Mouse (Mus musculus): ENCODE measurements around the gene Thop1.

DNA sequence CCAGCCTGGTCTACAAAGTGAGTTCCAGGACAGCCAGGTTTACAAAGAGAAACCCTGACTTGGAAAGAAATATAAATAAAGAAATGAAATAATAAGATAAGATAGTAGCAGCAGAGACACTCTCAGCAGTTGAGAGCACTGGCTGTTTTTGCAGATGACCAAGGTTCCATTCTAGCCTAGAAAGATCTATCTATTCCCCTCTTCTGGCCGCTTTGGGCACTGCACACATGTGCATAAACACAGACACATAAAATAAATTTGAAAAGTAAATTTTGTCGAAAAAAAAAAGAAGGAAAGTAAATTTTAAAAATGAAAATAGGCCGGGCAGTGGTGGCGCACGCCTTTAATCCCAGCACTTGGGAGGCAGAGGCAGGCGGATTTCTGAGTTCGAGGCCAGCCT, 33.6 kb upstream of the Thop1 start:
- TF ChIP-seq TCF12 (IDR thresholded peaks at IDR 0.05; ENCODE audit: insufficient read depth, poor library complexity, severe bottlenecking) (no peak), USF1 (IDR thresholded peaks at IDR 0.05; ENCODE audit: low read depth) (no peak), POLR2A (IDR thresholded peaks at IDR 0.05; ENCODE audit: insufficient read length, low read depth) (no peak), POLR2AphosphoS2 (IDR thresholded peaks at IDR 0.05; ENCODE audit: insufficient read length, low read depth) (no peak), E2F4 (IDR thresholded peaks at IDR 0.05; ENCODE audit: insufficient read depth) (no peak), CEBPB (IDR thresholded peaks at IDR 0.05; ENCODE audit: insufficient read depth, poor library complexity, severe bottlenecking) (no peak), SRF (IDR thresholded peaks at IDR 0.05; ENCODE audit: control insufficient read depth, insufficient read length, low read depth) (no peak), MAX (IDR thresholded peaks at IDR 0.05; ENCODE audit: low read depth) (no peak)

Data from myocyte (in vitro differentiated cells).